Comparison of ENCODE assay signal across 15 mouse cellular contexts in the genomic region with DNA sequence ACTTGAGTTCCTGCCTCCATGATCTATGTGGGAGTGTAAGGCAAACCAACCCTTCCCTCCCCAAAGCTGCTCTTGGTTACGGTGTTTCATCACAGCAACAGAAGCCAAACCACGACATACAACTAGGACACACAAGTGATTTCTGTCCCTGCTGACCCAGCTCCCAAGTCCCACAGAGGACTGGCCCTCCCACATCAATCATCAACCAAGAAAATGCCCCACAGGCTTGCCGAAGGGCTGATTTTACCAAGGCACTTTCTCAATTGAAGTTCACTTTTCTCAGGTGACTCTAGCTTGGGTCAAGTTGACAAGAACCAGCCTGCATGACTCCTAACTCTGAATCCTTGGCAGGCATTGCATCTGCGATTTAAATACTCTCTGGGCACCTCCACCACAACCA.
"Had no signal": no experiment of that assay in that cellular context is flagged by ENCODE, and none has a peak within 500 bp of the region (broad histone marks: within the 10 kb centered on the region; RNA-seq: fewer than 3 reads in every experiment).

No protein-coding gene starts in this region.

- H3K9ac ChIP-seq: liver, postnatal 0 days; lung, embryonic 15.5 days; midbrain, embryonic 13.5 days; midbrain, embryonic 15.5 days; neural tube, embryonic 12.5 days had no signal

- H3K36me3 ChIP-seq: lung, embryonic 15.5 days; midbrain, embryonic 13.5 days; midbrain, embryonic 15.5 days; neural tube, embryonic 12.5 days had no signal

- H3K4me2 ChIP-seq: lung, embryonic 15.5 days; midbrain, embryonic 11.5 days; midbrain, embryonic 13.5 days; midbrain, embryonic 15.5 days; neural tube, embryonic 12.5 days had no signal

- DNase-seq: liver, postnatal 0 days; lung, adult 2 months; lung, postnatal 14 days; lung, postnatal 36 days; right cerebral cortex, postnatal 14 days; thymus, adult 18-20 months; thymus, postnatal 14 days; thymus, postnatal 36 days had no signal

- H3K27me3 ChIP-seq: midbrain, embryonic 13.5 days; midbrain, embryonic 15.5 days; neural tube, embryonic 12.5 days had no signal

- ATAC-seq: liver, postnatal 0 days; lung, postnatal 0 days; midbrain, embryonic 13.5 days; midbrain, embryonic 15.5 days had no signal

- H3K9me3 ChIP-seq: lung, embryonic 15.5 days; midbrain, embryonic 15.5 days had no signal

- H3K4me3 ChIP-seq: lung, embryonic 15.5 days; midbrain, embryonic 13.5 days; midbrain, embryonic 15.5 days; neural tube, embryonic 12.5 days had no signal

- H3K27ac ChIP-seq: lung, embryonic 15.5 days; macrophage; midbrain, embryonic 13.5 days; midbrain, embryonic 15.5 days; neural tube, embryonic 12.5 days had no signal
